Mouse (Mus musculus): ENCODE measurements around the gene Nrxn3.
A peak's percentile ranks its signal among the peaks of the same experiment; 100 is the strongest.

Gene Nrxn3

GRCm38 (mm10) chr12:88944967-88945366 lies 222.3 kb downstream of the Nrxn3 start:
- no peak for DNase-seq

- no peak for DNase-seq
Observed at GRCm38 (mm10) chr12:88949870-88950269, 227.2 kb downstream of the Nrxn3 start.

DNA sequence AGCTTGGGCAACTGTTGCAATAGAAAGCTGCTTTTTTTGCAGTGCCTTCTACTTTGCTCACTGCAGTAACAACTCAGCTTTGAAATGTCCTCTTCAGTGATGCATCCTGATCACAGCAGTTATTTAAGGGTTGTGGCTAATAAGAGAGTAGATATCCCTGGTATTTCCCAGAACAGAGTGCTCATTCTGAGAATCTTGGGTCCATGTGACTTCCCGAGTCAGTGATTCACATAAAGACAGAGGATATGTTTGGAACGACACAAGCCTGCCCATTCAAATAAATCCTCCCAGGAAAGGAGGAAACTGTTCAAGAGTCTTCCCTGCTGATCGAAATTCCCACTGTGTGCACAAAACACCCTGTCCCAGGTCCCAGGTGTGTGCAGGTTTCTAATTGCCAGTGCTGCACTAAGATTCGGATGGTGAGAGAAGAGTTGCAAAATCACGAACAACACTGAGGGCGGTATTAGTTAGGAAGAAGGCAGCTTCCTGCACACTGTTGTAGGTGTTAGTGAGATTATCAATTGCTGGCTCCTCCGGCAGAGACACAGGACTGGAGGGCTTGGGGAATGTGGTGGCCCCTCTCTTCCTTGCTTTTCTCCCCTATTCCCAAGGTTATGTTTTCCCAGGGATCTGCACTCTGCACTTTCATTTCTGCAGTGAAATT lies 230.4 kb downstream of the Nrxn3 start:
- no peak for DNase-seq

- no peak for DNase-seq
Observed at GRCm38 (mm10) chr12:88953801-88954200, 231.1 kb downstream of the Nrxn3 start.

DNA sequence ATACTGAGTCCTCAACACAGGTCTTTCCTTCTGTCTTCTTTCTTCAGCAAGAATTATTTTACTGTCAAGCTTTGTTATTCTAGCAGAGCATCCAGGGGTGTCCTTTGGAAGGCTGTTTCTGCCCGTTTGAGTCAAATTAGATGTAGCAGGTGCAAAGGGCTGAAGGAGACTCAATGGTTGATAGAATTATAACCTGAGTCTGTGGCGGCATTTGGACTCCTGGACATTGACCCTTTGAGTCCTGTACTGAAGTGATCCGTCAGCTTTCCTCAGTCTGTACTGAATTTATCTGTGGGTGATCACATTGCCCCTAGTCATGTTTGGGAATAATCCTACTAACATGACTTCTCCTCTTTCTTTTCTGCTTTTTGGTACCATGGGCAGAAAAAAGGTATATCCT lies 234.8 kb downstream of the Nrxn3 start:
- DNase-seq, result no peak

- no peak for DNase-seq
Observed at GRCm38 (mm10) chr12:88960817-88961216, 238.1 kb downstream of the Nrxn3 start.

- DNase-seq, result no peak
Observed at GRCm38 (mm10) chr12:88966329-88966728, 243.7 kb downstream of the Nrxn3 start.

- DNase-seq, result no peak
Observed at GRCm38 (mm10) chr12:88976621-88977020, 253.9 kb downstream of the Nrxn3 start.

- DNase-seq, result peak; percentile 27
Observed at GRCm38 (mm10) chr12:88983688-88984330, 261.1 kb downstream of the Nrxn3 start.

DNA sequence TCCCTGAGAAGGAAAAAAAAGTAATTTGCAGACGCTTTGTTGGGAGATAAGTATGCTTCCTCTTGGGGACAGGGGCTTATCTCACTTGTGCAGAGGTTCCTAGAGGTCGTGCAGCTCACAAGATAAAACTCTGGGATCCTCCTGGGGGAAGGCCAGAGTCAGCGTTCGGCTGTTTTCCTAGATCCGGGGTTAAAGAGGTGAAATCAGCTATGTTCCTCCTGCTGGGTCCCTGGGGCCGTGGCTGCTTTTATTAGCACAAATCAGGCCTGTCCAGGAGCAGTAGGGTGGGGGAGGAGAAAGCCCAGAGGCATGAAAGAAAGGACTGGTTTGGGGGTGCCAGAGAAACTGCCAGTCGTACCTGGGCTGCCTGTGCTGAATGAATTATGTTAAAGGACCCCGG lies 261.7 kb downstream of the Nrxn3 start:
- no peak for DNase-seq

DNA sequence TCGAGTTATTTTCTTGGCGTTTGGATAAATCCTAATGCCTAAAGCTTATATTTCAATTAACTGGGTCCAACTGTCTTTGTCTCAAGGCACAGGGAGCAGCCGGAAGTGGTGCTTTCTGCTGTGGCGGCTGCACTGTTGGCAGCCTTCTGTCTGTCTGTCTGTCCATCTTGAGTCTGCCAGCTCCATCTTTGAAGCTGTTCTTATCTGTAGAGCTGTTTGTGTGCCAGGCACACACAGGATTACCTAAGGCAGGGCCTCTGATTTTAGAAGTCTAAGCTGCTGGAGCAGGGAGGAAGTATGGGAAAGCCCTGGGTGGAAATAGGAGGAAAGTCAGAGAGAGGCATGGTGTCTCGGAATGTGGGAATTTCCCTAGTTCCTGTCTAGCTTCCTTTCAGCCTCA lies 262.1 kb downstream of the Nrxn3 start:
- no peak for DNase-seq

GRCm38 (mm10) chr12:88987046-88987445 lies 264.4 kb downstream of the Nrxn3 start:
- DNase-seq, result peak; percentile 14

DNA sequence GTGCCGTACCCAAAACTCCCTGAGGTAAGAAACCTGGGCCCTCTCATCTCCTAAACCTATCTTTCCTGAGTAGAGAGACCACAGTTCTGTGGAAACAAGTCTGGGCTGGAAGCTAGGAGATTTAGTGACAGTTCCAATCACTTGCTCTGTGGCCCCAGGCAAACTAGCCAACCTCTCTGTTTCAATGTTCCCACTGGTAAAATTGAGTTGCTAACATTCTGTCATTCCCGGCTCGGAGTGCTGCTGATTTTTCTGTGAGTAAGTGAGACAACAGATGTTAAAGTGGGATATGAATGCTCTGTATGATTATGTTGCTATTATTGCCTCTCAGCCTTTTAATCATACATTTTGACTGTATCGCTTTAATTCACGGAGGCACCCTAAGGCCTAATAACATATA lies 268.1 kb downstream of the Nrxn3 start:
- no peak for DNase-seq

DNA sequence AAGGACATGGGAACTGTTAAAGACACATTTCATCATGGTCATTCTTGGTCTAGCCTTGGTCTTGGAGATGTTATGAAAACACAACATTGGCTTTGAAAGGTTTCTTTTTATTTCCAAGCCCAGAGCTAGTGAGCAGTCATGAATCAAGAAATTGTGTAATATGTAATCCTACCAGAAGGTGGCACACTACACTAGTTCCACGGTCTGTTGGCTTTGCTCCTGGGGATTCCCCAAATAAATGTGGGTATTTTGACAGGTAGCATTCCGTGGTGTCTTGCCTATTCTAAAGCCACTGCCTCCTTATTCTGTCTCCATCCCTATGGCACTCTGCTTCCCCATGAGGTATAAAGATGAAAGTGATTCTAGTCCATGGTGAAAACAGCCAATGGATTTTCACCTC lies 269.5 kb downstream of the Nrxn3 start:
- DNase-seq, result peak; percentile 20

DNA sequence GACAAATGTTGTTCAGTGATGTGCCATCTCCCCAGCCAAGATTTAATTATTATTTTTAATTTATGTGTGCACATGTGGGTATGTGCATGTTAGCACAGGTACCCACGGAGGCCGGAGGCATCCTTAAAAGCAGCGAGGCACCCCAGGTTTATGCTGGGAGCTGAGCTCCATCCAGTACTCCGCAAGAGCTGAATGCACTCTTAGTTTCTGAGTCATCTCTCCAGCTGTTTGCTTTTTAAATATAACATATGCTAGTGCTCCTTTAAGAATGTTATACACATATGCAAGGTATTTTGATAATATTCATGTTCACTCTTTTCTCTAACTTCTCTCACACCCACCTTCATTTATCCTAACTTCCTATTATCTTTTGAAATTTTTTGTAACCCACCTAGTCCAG lies 271.1 kb downstream of the Nrxn3 start:
- no peak for DNase-seq

DNA sequence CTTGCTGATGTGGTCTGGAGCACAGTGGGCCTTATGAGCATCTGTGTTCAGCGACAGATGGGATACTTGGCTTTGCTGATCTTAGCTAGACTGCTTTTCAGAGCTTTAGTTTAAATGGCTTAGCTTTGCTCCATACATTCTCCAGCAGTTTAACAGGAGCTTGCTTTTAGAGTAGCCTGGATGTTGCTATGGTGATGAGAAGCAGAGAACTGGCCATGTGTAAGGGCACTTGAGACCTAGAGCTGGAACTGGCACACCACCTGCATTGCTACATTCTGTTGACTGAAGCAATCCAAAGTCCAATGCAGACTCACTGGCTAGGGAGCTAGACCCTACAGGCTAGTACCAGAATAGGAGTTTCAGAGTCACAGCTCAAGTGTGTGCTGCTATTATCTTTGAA lies 293.8 kb downstream of the Nrxn3 start:
- no peak for DNase-seq

DNA sequence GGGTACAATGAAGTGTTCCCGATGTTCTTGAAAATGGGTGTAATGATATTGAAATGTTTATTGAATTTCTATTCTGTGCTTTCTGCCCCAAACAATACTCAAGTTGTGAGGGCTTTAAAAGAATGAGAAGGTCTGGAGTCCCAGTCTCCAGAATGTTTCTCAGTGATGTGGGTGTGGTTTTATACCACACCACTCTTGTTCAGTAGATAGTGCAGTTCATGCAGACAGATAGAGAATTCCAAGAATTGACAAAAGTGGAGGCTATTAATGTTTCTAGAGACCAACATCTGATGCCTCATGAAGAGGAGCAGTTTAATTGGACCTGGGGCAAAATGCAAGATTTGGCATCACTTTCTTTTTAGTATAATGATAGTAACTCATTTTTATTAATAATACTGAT lies 302.5 kb downstream of the Nrxn3 start:
- no peak for DNase-seq

GRCm38 (mm10) chr12:89035984-89036618 lies 313.4 kb downstream of the Nrxn3 start:
- DNase-seq, result no peak

GRCm38 (mm10) chr12:89040151-89040550 lies 317.5 kb downstream of the Nrxn3 start:
- DNase-seq, result no peak

DNA sequence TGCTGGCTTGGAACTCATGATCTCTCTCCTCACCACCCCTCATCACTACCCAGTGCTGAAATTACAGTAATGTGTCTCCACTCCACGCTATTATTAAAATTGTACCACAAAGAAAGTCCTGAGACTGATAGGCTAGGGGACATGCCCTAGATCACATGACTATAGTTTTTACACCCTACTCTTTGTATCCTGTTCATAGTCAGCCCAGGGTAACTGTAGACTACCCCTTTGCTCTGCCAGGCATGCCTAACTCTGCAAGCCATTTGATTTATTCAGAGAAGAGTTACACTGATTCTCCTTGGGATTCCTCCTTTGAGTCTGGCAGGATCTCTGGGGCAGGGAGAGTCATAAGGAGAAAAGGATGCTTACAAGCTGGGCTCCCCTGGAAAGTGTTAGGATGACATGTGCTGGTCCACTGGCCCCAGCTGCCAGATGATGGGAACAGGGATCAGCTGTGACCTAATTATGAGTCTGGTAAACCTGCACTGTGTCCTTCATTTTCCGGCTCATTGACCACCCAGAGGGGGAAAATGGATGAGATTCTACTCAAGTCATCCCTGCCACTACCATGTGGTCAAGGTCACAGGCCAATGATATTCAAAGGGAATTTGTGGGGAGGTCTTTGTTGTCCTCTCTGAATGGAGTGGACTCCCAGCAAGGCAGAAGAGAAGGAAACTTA lies 318.9 kb downstream of the Nrxn3 start:
- peak; percentile 13 for DNase-seq

GRCm38 (mm10) chr12:89049279-89049678 lies 326.6 kb downstream of the Nrxn3 start:
- peak; percentile 56 for DNase-seq

- no peak for DNase-seq
Observed at GRCm38 (mm10) chr12:89049686-89050085, 327.0 kb downstream of the Nrxn3 start.

DNA sequence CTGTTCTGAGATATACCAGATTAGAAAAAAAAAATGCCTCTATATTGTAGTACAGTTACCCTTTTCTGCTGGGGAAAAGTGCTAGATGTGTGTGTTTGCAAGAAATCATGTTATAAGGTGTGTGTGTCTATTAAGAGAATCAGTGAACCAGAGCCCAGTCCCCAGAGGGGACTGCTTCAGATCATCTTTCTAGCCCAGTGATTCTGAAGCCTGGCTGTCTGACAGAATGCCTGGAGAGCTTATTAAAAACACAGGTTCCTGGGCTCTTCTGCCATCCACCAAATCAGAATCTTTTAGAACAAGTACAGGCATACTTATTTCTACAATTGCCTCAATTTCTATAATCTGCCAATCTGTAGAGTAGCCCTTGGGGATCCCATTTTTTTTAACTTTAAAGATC lies 349.8 kb downstream of the Nrxn3 start:
- no peak for DNase-seq

All from lung, postnatal 10 days (tissue).